Mouse (Mus musculus) hindbrain, embryonic 12.5 days (tissue): ENCODE data around the gene Usp13. TPM values are rescaled to one million over a fixed set of nuclear protein-coding genes. Genes with fewer than 3 reads are reported as not detected.

Experiments
- ATAC-seq: fragments of 200-750 bp; cut with Nextera tagmentation; 2 replicates; pipeline ENCODE4 v1.8.0; 2017; ENCODE audit warnings: moderate TSS enrichment; ENCODE audit not compliant: low FRiP score
- H3K27ac ChIP-seq: fragments of 300-500 bp; sonication (generic); 2 replicates; pipeline ENCODE4 v1.5.1; 2016; ENCODE audit warnings: mild to moderate bottlenecking
- H3K27me3 ChIP-seq: fragments of 300-500 bp; sonication (generic); 2 replicates; pipeline ENCODE4 v1.6.1; 2016; ENCODE audit warnings: mild to moderate bottlenecking
- H3K36me3 ChIP-seq: fragments of 300-500 bp; sonication (generic); 2 replicates; pipeline ENCODE4 v1.6.1; 2016; ENCODE audit warnings: mild to moderate bottlenecking
- H3K4me1 ChIP-seq: fragments of 300-500 bp; sonication (generic); 2 replicates; pipeline ENCODE4 v1.6.1; 2016
- H3K4me2 ChIP-seq: fragments of 300-500 bp; sonication (generic); replicated peaks from 2 replicates; pipeline ENCODE4 v1.6.1; 2016; ENCODE audit warnings: mild to moderate bottlenecking
- H3K4me3 ChIP-seq: fragments of 300-500 bp; sonication (generic); 2 replicates; pipeline ENCODE4 v1.5.1; 2016; ENCODE audit warnings: mild to moderate bottlenecking
- H3K9ac ChIP-seq: fragments of 300-500 bp; sonication (generic); 2 replicates; pipeline ENCODE4 v1.6.1; 2016; ENCODE audit warnings: mild to moderate bottlenecking, moderate library complexity
- H3K9me3 ChIP-seq: fragments of 300-500 bp; sonication (generic); replicated peaks from 2 replicates; pipeline ENCODE4 v1.6.1; 2016; ENCODE audit warnings: mild to moderate bottlenecking
- WGBS: fragments of 180-500 bp; shearing (Covaris S2); methylation state at CpG from one replicate; pipeline ENCODE4 v1.1.7; 2016; 5-methylcytosine and 5-hydroxymethylcytosine counted together
- polyA plus RNA-seq: library from polyadenylated mRNA; unstranded; fragments of >200 nt; fragmentation: Nextera tagmentation; extraction: Ambion mirVana; gene quantifications from 2 replicates; pipeline ENCODE4 v1.2.1, GENCODE M21; 2016

The Usp13 gene
- polyA plus RNA-seq, 1 experiment from 2014 or later, result 7.7 TPM

DNA sequence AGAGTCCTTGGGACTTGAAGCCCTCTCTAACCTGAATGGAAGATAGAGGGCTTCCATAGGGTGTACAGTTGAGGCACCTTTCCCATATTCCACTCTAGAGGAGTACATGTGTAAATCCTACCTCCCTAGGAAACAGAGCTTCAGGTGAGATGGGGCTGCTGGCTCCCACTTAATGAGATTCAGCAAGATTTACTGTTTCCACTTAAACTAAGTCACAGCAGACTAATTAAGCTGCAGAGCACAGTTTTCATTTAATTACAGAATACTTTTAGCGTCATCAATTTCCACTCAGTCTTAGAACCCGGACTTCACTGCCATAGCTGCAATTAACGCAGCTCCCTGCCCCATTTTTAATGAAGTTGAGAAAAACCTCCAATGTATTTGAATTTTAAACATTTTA lies 144.1 kb downstream of the Usp13 start:
- no peak for ATAC-seq
- Histone ChIP-seq H3K4me1 (no peaks in the 10 kb centered on the region), H3K27ac (no peak overlapping the region), H3K36me3 (no peaks in the 10 kb centered on the region), H3K4me2 (no peak overlapping the region), H3K4me3 (no peak overlapping the region), H3K9me3 (no peaks in the 10 kb centered on the region), H3K27me3 (no peaks in the 10 kb centered on the region), H3K9ac (no peak overlapping the region)
- WGBS, result 85% methylated on average over 3 of the region's 3 CpGs

DNA sequence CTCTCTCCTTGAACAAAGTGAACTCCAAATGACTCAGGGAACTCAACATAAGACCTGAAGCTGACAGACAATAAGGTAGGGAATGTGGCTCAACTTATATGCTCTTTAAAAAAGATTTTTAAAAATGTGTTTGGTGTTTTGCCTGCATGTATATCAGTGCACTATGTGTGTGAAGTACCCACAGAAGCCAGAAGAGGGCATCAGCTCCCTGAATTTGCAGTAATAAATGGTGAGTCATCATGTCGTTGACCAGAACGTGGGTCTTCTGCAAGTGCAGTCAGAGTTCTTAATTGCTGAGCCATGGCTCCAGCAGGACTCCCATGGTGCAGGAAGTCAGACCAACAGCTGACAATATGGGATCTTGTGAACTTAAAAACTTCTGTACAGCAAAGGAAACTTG lies 148.2 kb downstream of the Usp13 start:
- no peak for ATAC-seq
- Histone ChIP-seq H3K9ac (no peak overlapping the region), H3K9me3 (no peaks in the 10 kb centered on the region), H3K36me3 (no peaks in the 10 kb centered on the region), H3K4me2 (no peak overlapping the region), H3K27me3 (no peaks in the 10 kb centered on the region), H3K27ac (no peak overlapping the region), H3K4me1 (no peaks in the 10 kb centered on the region), H3K4me3 (no peak overlapping the region)
- WGBS, result 0% methylated on average over 2 of the region's 2 CpGs

DNA sequence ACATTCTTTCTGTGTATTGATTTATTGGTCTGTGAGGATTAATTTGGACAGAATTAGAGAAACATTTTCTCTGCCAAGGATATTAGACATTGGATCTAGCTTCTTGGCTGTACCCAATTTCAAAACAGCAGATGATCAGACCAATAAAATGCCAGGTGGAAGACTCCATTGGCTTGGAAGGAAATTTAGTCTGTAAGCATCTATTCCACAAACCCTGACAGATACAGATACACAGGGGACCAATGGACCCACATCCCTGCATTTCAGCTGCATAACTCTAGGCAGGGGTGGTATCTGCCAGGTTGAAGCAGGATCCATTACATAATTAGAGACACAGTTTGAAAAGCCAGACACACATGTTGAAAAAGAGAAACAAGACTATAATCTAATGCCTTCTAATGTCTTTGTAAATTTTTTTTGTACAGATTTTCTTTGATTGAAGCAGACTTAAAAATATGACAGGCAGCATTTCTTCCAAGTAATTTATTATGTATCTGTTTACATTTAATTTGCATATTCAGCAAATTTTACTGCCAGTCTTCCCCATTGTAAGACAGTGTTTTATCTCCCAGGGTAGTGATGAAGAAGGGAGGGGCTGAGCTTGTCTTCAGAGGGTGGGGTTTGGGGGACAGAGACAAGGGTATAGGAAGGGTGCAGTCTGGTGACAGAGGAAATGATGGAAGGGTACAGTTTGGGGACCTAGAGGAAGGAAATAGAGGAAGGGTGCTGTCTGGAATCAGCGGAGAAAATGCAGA lies 151.5 kb downstream of the Usp13 start:
- Histone ChIP-seq H3K4me1 (no peaks in the 10 kb centered on the region), H3K27ac (no peak overlapping the region), H3K4me2 (no peak overlapping the region), H3K4me3 (no peak overlapping the region), H3K9ac (no peak overlapping the region), H3K36me3 (no peaks in the 10 kb centered on the region), H3K27me3 (no peaks in the 10 kb centered on the region), H3K9me3 (no peaks in the 10 kb centered on the region)
- WGBS, result 86% methylated on average over 1 of the region's 1 CpGs
- ATAC-seq, result no peak

DNA sequence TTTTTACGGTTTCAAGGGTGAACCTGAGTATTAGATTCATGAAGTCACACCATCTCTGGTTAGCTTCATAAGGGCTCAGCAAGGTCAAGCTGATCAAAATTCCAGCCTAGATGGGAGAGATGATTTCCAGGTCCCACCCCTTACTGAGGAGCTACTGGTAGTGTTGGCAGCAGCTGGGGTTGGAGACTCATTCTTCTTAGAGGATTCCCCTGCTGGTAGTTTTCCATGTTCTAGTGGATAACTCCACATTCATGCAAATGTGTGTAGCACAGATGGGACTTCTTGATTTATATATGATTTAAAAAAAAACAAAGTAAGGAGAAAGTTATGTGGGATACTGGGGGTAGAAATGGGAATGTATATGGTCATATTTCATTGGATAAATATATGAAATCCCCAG lies 152.9 kb downstream of the Usp13 start:
- no peaks in the 10 kb centered on the region for H3K4me1 ChIP-seq
- 100% methylated on average over 1 of the region's 1 CpGs for WGBS
- no peak overlapping the region for H3K4me3 ChIP-seq
- H3K9ac ChIP-seq, result no peak overlapping the region
- H3K4me2 ChIP-seq, result no peak overlapping the region
- no peak overlapping the region for H3K27ac ChIP-seq
- H3K36me3 ChIP-seq, result no peaks in the 10 kb centered on the region
- ATAC-seq, result no peak
- H3K27me3 ChIP-seq, result no peaks in the 10 kb centered on the region
- no peaks in the 10 kb centered on the region for H3K9me3 ChIP-seq

DNA sequence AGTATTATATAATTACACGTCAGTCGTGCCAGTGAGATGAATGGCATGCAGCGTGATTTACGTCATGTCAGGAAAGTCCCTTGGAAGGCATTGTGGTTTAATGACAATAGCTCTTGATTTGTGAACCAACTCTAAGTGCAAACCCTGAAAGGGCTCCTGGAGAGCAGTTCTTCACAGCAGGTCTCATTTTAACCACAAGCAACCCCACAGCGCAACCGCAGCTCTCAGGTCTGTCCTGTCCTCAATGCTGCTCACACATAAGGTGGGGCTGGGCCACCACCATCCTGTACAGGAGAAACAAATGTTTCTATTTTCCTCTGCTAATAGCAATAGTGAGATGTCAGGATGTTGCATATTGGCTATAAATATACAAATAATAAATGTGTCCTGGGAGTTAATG lies 161.9 kb downstream of the Usp13 start:
- Histone ChIP-seq H3K4me1 (no peaks in the 10 kb centered on the region), H3K27ac (no peak overlapping the region), H3K4me2 (no peak overlapping the region), H3K9ac (no peak overlapping the region), H3K36me3 (no peaks in the 10 kb centered on the region), H3K27me3 (no peaks in the 10 kb centered on the region), H3K9me3 (no peaks in the 10 kb centered on the region), H3K4me3 (no peak overlapping the region)
- WGBS, result 26% methylated on average over 6 of the region's 6 CpGs
- ATAC-seq, result no peak

DNA sequence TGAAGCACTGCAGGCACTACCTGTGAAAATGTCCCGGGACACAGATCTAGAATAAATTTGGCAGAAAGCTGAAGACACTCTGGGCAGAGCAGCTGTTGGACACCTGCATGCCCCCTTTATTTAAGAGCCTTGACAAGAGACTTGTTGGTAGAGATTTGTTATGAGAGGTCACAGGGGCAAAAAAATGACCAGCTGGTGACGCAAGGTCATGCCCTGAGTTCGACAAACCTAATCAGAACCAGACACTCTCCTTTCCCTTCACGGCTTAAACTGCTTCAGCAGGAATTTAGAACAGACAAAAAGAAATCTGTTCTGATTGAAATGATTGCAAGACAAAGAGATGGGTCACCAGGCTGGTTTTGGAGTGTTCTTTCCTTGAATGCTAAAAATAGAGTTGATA lies 162.6 kb downstream of the Usp13 start:
- no peak overlapping the region for H3K27ac ChIP-seq
- no peaks in the 10 kb centered on the region for H3K27me3 ChIP-seq
- H3K36me3 ChIP-seq, result no peaks in the 10 kb centered on the region
- ATAC-seq, result no peak
- WGBS, result 46% methylated on average over 4 of the region's 4 CpGs
- no peak overlapping the region for H3K4me3 ChIP-seq
- H3K4me1 ChIP-seq, result no peaks in the 10 kb centered on the region
- H3K9me3 ChIP-seq, result no peaks in the 10 kb centered on the region
- no peak overlapping the region for H3K4me2 ChIP-seq
- H3K9ac ChIP-seq, result no peak overlapping the region

DNA sequence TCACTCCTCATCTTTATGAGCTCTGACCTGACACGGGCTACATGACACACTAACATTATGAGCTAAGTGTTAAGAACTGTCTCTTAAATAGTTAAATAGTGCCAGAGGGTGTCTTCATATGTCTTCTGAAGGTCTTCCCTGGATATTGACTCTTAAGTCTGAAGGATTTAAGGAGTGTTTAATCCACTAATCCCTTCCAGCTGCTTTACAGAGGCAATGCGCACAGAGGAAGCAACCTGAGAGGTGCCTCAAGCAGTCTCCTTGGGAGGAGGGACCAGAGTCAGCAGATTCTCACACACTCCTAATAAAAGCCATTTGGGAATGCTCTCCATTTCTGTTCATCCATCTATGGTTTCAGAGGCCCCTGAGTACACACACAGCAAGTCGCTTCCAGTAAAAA lies 167.8 kb downstream of the Usp13 start:
- no peaks in the 10 kb centered on the region for H3K9me3 ChIP-seq
- H3K4me1 ChIP-seq, result no peaks in the 10 kb centered on the region
- ATAC-seq, result no peak
- H3K27me3 ChIP-seq, result no peaks in the 10 kb centered on the region
- H3K4me2 ChIP-seq, result no peak overlapping the region
- no peak overlapping the region for H3K4me3 ChIP-seq
- no peak overlapping the region for H3K27ac ChIP-seq
- H3K36me3 ChIP-seq, result no peaks in the 10 kb centered on the region
- H3K9ac ChIP-seq, result no peak overlapping the region
- WGBS, result 62% methylated on average over 3 of the region's 3 CpGs

Other genes starting within 250 kb of the Usp13 start
- gene Gnb4, start 201.0 kb upstream of the Usp13 start, polyA plus RNA-seq, result 55.0 and 60.0 TPM in 2 replicates
- 150 and 164 TPM in 2 replicates for gene Actl6a, start 111.2 kb upstream of the Usp13 start, polyA plus RNA-seq
- gene Ndufb5, start 80.6 kb upstream of the Usp13 start, polyA plus RNA-seq, result 277 and 293 TPM in 2 replicates
- gene Mrpl47, start 79.9 kb upstream of the Usp13 start, polyA plus RNA-seq, result 33.7 and 38.8 TPM in 2 replicates